Mouse (Mus musculus) macrophage (primary cell): ENCODE measurements around the gene Usp34. TPM values are rescaled to one million over a fixed set of nuclear protein-coding genes. Genes with fewer than 3 reads are reported as not detected.
A peak's percentile ranks its signal among the peaks of the same experiment; 100 is the strongest.
"Not testable (repeated sequence)": the region's sequence is repeated elsewhere in the genome, so short reads cannot be mapped to it uniquely, and the experiment has no call there.

ENCODE experiments used
- H3K27ac ChIP-seq: fragments of 350-480 bp; formaldehyde crosslinking; 2 replicates; pipeline ENCODE4 v1.9.0; 2021
- H3K36me3 ChIP-seq: fragments of 350-480 bp; formaldehyde crosslinking; 2 replicates; pipeline ENCODE4 v1.9.0; 2021; ENCODE audit errors: inconsistent target
- H3K4me3 ChIP-seq: fragments of 350-480 bp; formaldehyde crosslinking; 2 replicates; pipeline ENCODE4 v1.9.0; 2021; ENCODE audit errors: inconsistent target
- H3K79me2 ChIP-seq: fragments of 350-480 bp; formaldehyde crosslinking; 2 replicates; pipeline ENCODE4 v1.9.0; 2021; ENCODE audit errors: inconsistent target
- WGBS: methylation state at CpG from one replicate; pipeline ENCODE4 v1.1.7; 2026; ENCODE audit warnings: inconsistent platforms; ENCODE audit not compliant: missing documents; 5-methylcytosine and 5-hydroxymethylcytosine counted together
- polyA plus RNA-seq: library from polyadenylated mRNA; stranded (reverse); fragments of 250-400 nt; gene quantifications from 3 replicates; pipeline ENCODE4 v1.2.4, GENCODE M21; 2018; ENCODE audit warnings: inconsistent platforms

Usp34 gene
- polyA plus RNA-seq, 1 experiment from 2014 or later = 40.6 TPM

GRCm38 (mm10) chr11:23382787-23383186 lies 76.1 kb downstream of the Usp34 start:
- Histone ChIP-seq H3K4me3 (no peak overlapping the region), H3K27ac (no peak overlapping the region), H3K36me3 (peaks cover 14% of the 10 kb centered on the region; the same call in 1 of the 2 replicates), H3K79me2 (no peaks in the 10 kb centered on the region)
- WGBS = 90% methylated on average over 1 of the region's 1 CpGs

- H3K79me2 ChIP-seq = no peaks in the 10 kb centered on the region
- WGBS = 100% methylated on average over 1 of the region's 1 CpGs
- H3K36me3 ChIP-seq = peaks cover 47% of the 10 kb centered on the region
- no peak overlapping the region for H3K27ac ChIP-seq
- no peak overlapping the region for H3K4me3 ChIP-seq
Observed at GRCm38 (mm10) chr11:23389649-23390048, 83.0 kb downstream of the Usp34 start.

GRCm38 (mm10) chr11:23392567-23392966 lies 85.9 kb downstream of the Usp34 start:
- Histone ChIP-seq H3K4me3 (no peak overlapping the region), H3K36me3 (peaks cover 61% of the 10 kb centered on the region), H3K27ac (no peak overlapping the region), H3K79me2 (no peaks in the 10 kb centered on the region)

GRCm38 (mm10) chr11:23396608-23397007 lies 89.9 kb downstream of the Usp34 start:
- H3K79me2 ChIP-seq = no peaks in the 10 kb centered on the region
- H3K4me3 ChIP-seq = no peak overlapping the region
- whole genome bisulfite sequencing = 95% methylated on average over 4 of the region's 4 CpGs
- peaks cover 56% of the 10 kb centered on the region; the same call in 1 of the 2 replicates for H3K36me3 ChIP-seq
- no peak overlapping the region for H3K27ac ChIP-seq

GRCm38 (mm10) chr11:23400978-23401776 lies 94.5 kb downstream of the Usp34 start:
- Histone ChIP-seq H3K27ac (no peak overlapping the region), H3K36me3 (peaks cover 47% of the 10 kb centered on the region), H3K79me2 (no peaks in the 10 kb centered on the region), H3K4me3 (no peak overlapping the region)
- 93% methylated on average over 12 of the region's 12 CpGs for WGBS

GRCm38 (mm10) chr11:23428301-23428700 lies 121.6 kb downstream of the Usp34 start:
- WGBS = 91% methylated on average over 5 of the region's 6 CpGs
- Histone ChIP-seq H3K4me3 (no peak overlapping the region), H3K27ac (no peak overlapping the region), H3K79me2 (no peaks in the 10 kb centered on the region), H3K36me3 (peaks cover 60% of the 10 kb centered on the region)

GRCm38 (mm10) chr11:23430013-23430412 lies 123.3 kb downstream of the Usp34 start:
- Histone ChIP-seq H3K36me3 (peaks cover 65% of the 10 kb centered on the region), H3K79me2 (no peaks in the 10 kb centered on the region), H3K4me3 (no peak overlapping the region), H3K27ac (no peak overlapping the region)
- WGBS = 98% methylated on average over 2 of the region's 2 CpGs

- Histone ChIP-seq H3K27ac (no peak overlapping the region), H3K36me3 (peaks cover 70% of the 10 kb centered on the region), H3K4me3 (no peak overlapping the region), H3K79me2 (no peaks in the 10 kb centered on the region)
- 89% methylated on average over 2 of the region's 2 CpGs for WGBS
Observed at GRCm38 (mm10) chr11:23436076-23436475, 129.4 kb downstream of the Usp34 start.

- peaks cover 25% of the 10 kb centered on the region; the same call in 1 of the 2 replicates for H3K36me3 ChIP-seq
Observed at GRCm38 (mm10) chr11:23465862-23466261, 159.2 kb downstream of the Usp34 start.

GRCm38 (mm10) chr11:23489955-23490354 lies 183.3 kb downstream of the Usp34 start:
- Histone ChIP-seq H3K36me3 (peaks cover 88% of the 10 kb centered on the region), H3K79me2 (peaks cover under 1% of the 10 kb centered on the region; the same call in 1 of the 2 replicates), H3K4me3 (no peak overlapping the region), H3K27ac (no peak overlapping the region)
- 93% methylated on average over 1 of the region's 1 CpGs for WGBS

More at GRCm38 (mm10) chr11:23465862-23466261, 159.2 kb downstream of the Usp34 start:
- not testable (repeated sequence) for H3K27ac ChIP-seq, H3K4me3 ChIP-seq, H3K79me2 ChIP-seq
- WGBS = no CpG with 5 or more reads among the region's 2 CpGs

- peaks cover 73% of the 10 kb centered on the region for H3K36me3 ChIP-seq
- no peak overlapping the region for H3K4me3 ChIP-seq
- H3K27ac ChIP-seq = no peak overlapping the region
- WGBS = 100% methylated on average over 4 of the region's 4 CpGs
- peaks cover 21% of the 10 kb centered on the region for H3K79me2 ChIP-seq
Observed at GRCm38 (mm10) chr11:23492048-23492790, 185.5 kb downstream of the Usp34 start.

- WGBS = 97% methylated on average over 6 of the region's 6 CpGs
- peaks cover 43% of the 10 kb centered on the region for H3K36me3 ChIP-seq
Observed at GRCm38 (mm10) chr11:23495231-23495630, 188.5 kb downstream of the Usp34 start.

GRCm38 (mm10) chr11:23496661-23497060 lies 190.0 kb downstream of the Usp34 start:
- Histone ChIP-seq H3K79me2 (peaks cover 21% of the 10 kb centered on the region), H3K36me3 (peaks cover 30% of the 10 kb centered on the region), H3K27ac (no peak overlapping the region), H3K4me3 (peak overlapping the region; percentile 71)
- WGBS = 82% methylated on average over 6 of the region's 6 CpGs

More at GRCm38 (mm10) chr11:23495231-23495630, 188.5 kb downstream of the Usp34 start:
- Histone ChIP-seq H3K4me3 (no peak overlapping the region), H3K27ac (no peak overlapping the region), H3K79me2 (peaks cover 21% of the 10 kb centered on the region)

GRCm38 (mm10) chr11:23497335-23497717 lies 190.6 kb downstream of the Usp34 start:
- peak overlapping the region; percentile 22; the same call in 1 of the 2 replicates for H3K27ac ChIP-seq
- H3K79me2 ChIP-seq = peaks cover 21% of the 10 kb centered on the region
- H3K36me3 ChIP-seq = peaks cover 23% of the 10 kb centered on the region; the same call in 1 of the 2 replicates
- WGBS = under 1% methylated on average over 22 of the region's 22 CpGs
- H3K4me3 ChIP-seq = peak overlapping the region; percentile 71
